Mouse (Mus musculus) intestine, embryonic 16.5 days (tissue): Measurements from ENCODE around the gene 4632433K11Rik. TPM values are rescaled to one million over a fixed set of nuclear protein-coding genes. Genes with fewer than 3 reads are reported as not detected.
"Not testable (repeated sequence)": the region's sequence is repeated elsewhere in the genome, so short reads cannot be mapped to it uniquely, and the experiment has no call there.

Experiments
- ATAC-seq: fragments of 200-750 bp; cut with Nextera tagmentation; 2 replicates; pipeline ENCODE4 v1.8.0; 2017; ENCODE audit warnings: moderate TSS enrichment, moderate library complexity
- H3K27ac ChIP-seq: fragments of 300-500 bp; sonication (generic); 2 replicates; pipeline ENCODE4 v1.5.1; 2014; ENCODE audit warnings: mild to moderate bottlenecking, low read length
- H3K27me3 ChIP-seq: fragments of 300-500 bp; sonication (generic); replicated peaks from 2 replicates; pipeline ENCODE4 v1.6.1; 2014; ENCODE audit warnings: low read length, control low read depth, mixed read lengths; ENCODE audit not compliant: control insufficient read depth, insufficient read depth
- H3K36me3 ChIP-seq: fragments of 300-500 bp; sonication (generic); 2 replicates; pipeline ENCODE4 v1.6.1; 2014; ENCODE audit warnings: low read length, control low read depth; ENCODE audit not compliant: control insufficient read depth, insufficient read depth
- H3K4me1 ChIP-seq: fragments of 300-500 bp; sonication (generic); 2 replicates; pipeline ENCODE4 v1.6.1; 2014; ENCODE audit warnings: low read length, control low read depth, mixed read lengths; ENCODE audit not compliant: control insufficient read depth, insufficient read depth
- H3K4me2 ChIP-seq: fragments of 300-500 bp; sonication (generic); 2 replicates; pipeline ENCODE4 v1.6.1; 2014; ENCODE audit warnings: low read depth, low read length, control low read depth
- H3K4me3 ChIP-seq: fragments of 300-500 bp; sonication (generic); 2 replicates; pipeline ENCODE4 v1.5.1; 2014; ENCODE audit warnings: mild to moderate bottlenecking, low read length
- H3K9ac ChIP-seq: fragments of 300-500 bp; sonication (generic); 2 replicates; pipeline ENCODE4 v1.6.1; 2014; ENCODE audit warnings: low read depth, low read length
- H3K9me3 ChIP-seq: fragments of 300-500 bp; sonication (generic); 2 replicates; pipeline ENCODE4 v1.6.1; 2016; ENCODE audit warnings: low read length, control low read depth; ENCODE audit not compliant: control insufficient read depth
- WGBS: fragments of 180-500 bp; shearing (Covaris S2); extraction: QIAGEN DNeasy Blood & Tissue Kit; methylation state at CpG from one replicate; pipeline ENCODE4 v1.1.7; 2014; 5-methylcytosine and 5-hydroxymethylcytosine counted together
- polyA plus RNA-seq: library from polyadenylated mRNA; unstranded; fragments of >200 nt; fragmentation: Nextera tagmentation; extraction: Ambion mirVana; gene quantifications from 2 replicates; pipeline ENCODE4 v1.2.1, GENCODE M21; 2015

The 4632433K11Rik gene
- polyA plus RNA-seq, 1 experiment from 2014 or later, result not detected

DNA sequence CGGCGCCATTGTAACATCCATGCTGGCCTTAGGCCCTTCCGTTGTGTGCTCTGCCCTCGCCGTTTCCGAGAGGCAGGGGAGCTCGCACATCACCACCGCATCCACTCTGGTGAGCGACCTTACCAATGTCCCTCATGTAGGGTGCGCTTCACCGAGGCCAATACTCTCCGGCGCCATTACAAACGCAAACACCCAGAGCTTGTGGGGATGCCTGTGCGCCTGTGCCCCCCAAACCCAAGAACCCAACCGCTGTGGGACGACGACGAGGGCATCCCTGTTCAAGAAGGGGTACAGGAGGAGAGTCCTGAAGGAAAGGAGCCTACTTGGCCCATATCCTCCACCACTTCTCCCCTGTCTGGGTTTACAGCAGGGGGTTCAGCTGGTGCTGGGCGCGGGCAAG lies 16.0 kb upstream of the 4632433K11Rik start:
- H3K9ac ChIP-seq, result no peak overlapping the region
- H3K27me3 ChIP-seq, result no peaks in the 10 kb centered on the region
- 97% methylated on average over 21 of the region's 21 CpGs for WGBS
- ATAC-seq, result no peak
- H3K4me2 ChIP-seq, result no peak overlapping the region
- peaks cover 16% of the 10 kb centered on the region for H3K36me3 ChIP-seq
- H3K9me3 ChIP-seq, result peaks cover 2% of the 10 kb centered on the region; the same call in 1 of the 2 replicates
- H3K4me1 ChIP-seq, result peaks cover 18% of the 10 kb centered on the region
- no peak overlapping the region for H3K27ac ChIP-seq
- no peak overlapping the region for H3K4me3 ChIP-seq

- Histone ChIP-seq H3K36me3 (peaks cover 23% of the 10 kb centered on the region), H3K27ac (peak overlapping the region; percentile 97), H3K4me3 (peak overlapping the region; percentile 86), H3K4me1 (peaks cover 18% of the 10 kb centered on the region), H3K9ac (peak overlapping the region; percentile 95), H3K4me2 (peak overlapping the region; percentile 75)
- not testable (repeated sequence) for H3K27me3 ChIP-seq, H3K9me3 ChIP-seq, ATAC-seq
- WGBS, result 20% methylated on average over 8 of the region's 8 CpGs
These were observed 14.3 kb upstream of the 4632433K11Rik start for GRCm38 (mm10) chr7:5019576-5019975.

- Histone ChIP-seq H3K4me1 (peaks cover 18% of the 10 kb centered on the region), H3K9me3 (peaks cover 2% of the 10 kb centered on the region; the same call in 1 of the 2 replicates), H3K4me2 (peak within 1 kb of the TSS; percentile 75), H3K4me3 (peak within 1 kb of the TSS; percentile 86), H3K9ac (peak within 1 kb of the TSS; percentile 95), H3K27ac (peak within 1 kb of the TSS; percentile 97), H3K36me3 (peaks cover 23% of the 10 kb centered on the region), H3K27me3 (no peaks in the 10 kb centered on the region)
- peak; percentile 90 for ATAC-seq
- WGBS, result under 1% methylated on average over 49 of the region's 49 CpGs
These were observed 13.8 kb upstream of the 4632433K11Rik start, which contains the start of the genes Zfp865 and Ccdc106 for GRCm38 (mm10) chr7:5020000-5020681. Gene Zfp865, plus strand, starts transcription at chr7:5020376. Gene Ccdc106, plus strand, starts transcription at chr7:5020553.

DNA sequence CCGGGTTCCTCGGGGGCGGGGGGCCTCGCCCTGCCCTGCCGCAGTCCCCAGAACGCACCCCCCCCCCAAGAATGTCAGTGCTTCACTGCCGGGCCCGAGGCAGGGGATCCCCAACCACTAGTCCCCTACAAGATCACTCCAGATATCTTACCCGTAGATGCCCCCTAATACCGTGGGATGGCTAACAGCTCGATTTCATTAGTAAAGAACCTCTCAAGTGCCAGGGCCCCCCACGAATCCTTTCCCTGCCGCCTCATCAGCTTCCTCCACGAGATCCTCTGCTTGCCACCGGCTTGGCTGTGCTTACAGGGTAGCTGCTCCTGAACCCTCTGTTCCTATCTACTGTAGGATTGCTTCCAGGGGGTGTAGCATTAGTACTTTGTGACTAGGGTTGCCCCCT lies 13.2 kb upstream of the 4632433K11Rik start:
- H3K4me2 ChIP-seq, result peak overlapping the region; percentile 75
- ATAC-seq, result peak; percentile 1; the same call in 1 of the 2 replicates
- H3K9me3 ChIP-seq, result peaks cover 2% of the 10 kb centered on the region; the same call in 1 of the 2 replicates
- peak overlapping the region; percentile 86 for H3K4me3 ChIP-seq
- H3K36me3 ChIP-seq, result peaks cover 23% of the 10 kb centered on the region
- peaks cover 18% of the 10 kb centered on the region for H3K4me1 ChIP-seq
- H3K27me3 ChIP-seq, result no peaks in the 10 kb centered on the region
- peak overlapping the region; percentile 95 for H3K9ac ChIP-seq
- 0% methylated on average over 15 of the region's 15 CpGs for WGBS
- H3K27ac ChIP-seq, result peak overlapping the region; percentile 97

DNA sequence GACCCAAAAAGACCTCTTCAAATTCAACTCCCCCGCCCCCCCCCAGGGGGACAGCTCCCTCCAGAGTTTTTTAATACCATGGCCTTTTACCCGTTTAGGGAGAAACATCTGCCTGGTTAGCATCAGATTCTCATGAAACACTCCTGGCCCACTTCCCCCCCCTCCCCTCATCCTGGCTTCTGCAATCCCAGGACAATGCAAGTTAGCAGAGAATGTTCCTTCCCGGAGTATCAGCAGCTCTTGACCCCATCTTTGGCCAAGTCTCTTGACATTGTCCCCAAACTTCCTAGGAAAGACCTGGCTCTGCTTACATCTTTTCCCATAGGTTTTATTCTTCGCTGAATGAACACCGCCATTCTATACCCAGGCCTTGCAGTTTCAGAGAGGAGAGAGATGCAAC lies 12.7 kb upstream of the 4632433K11Rik start:
- no peaks in the 10 kb centered on the region for H3K27me3 ChIP-seq
- H3K9ac ChIP-seq, result peak overlapping the region; percentile 95
- WGBS, result 43% methylated on average over 5 of the region's 5 CpGs
- no peak for ATAC-seq
- H3K36me3 ChIP-seq, result peaks cover 24% of the 10 kb centered on the region
- H3K4me1 ChIP-seq, result peaks cover 17% of the 10 kb centered on the region
- peaks cover 2% of the 10 kb centered on the region; the same call in 1 of the 2 replicates for H3K9me3 ChIP-seq
- peak overlapping the region; percentile 86 for H3K4me3 ChIP-seq
- peak overlapping the region; percentile 97 for H3K27ac ChIP-seq
- peak overlapping the region; percentile 75 for H3K4me2 ChIP-seq

DNA sequence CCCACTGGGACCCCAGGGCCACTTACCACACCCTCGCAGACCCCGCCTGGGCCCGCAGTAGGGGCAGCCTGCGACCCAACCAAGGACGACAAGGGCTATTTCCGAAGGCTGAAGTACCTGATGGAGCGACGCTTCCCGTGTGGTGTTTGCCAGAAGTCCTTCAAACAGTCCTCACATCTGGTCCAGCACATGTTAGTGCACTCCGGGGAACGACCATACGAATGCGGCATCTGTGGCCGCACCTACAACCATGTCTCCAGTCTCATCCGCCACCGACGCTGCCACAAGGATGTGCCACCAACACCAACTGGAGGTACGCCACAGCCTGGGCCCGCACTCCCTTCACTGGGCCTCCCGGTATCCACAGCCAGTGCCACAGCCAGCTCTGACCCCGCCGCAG lies 4.4 kb upstream of the 4632433K11Rik start:
- Histone ChIP-seq H3K9me3 (peaks cover 32% of the 10 kb centered on the region), H3K4me2 (no peak overlapping the region), H3K27me3 (no peaks in the 10 kb centered on the region), H3K36me3 (peaks cover 59% of the 10 kb centered on the region), H3K27ac (no peak overlapping the region), H3K4me1 (no peaks in the 10 kb centered on the region), H3K9ac (no peak overlapping the region), H3K4me3 (no peak overlapping the region)
- ATAC-seq, result no peak
- 95% methylated on average over 22 of the region's 22 CpGs for WGBS

DNA sequence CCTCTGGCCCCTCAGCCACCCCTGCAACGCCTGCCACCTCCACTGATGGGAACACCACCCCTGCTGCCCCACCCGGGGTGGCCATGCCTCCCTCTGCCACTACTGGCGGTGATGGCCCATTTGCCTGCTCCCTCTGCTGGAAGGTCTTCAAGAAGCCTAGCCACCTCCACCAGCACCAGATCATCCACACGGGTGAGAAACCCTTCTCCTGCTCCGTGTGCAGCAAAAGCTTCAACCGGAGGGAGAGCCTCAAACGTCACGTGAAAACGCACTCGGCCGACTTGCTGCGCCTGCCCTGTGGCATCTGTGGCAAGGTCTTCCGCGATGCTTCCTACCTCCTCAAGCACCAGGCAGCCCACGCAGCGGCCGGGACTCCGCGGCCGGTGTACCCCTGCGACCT lies 4.0 kb upstream of the 4632433K11Rik start:
- Histone ChIP-seq H3K9ac (no peak overlapping the region), H3K36me3 (peaks cover 63% of the 10 kb centered on the region), H3K27ac (no peak overlapping the region), H3K9me3 (peaks cover 32% of the 10 kb centered on the region), H3K4me3 (no peak overlapping the region), H3K4me1 (no peaks in the 10 kb centered on the region), H3K4me2 (no peak overlapping the region), H3K27me3 (no peaks in the 10 kb centered on the region)
- WGBS, result 88% methylated on average over 21 of the region's 21 CpGs
- no peak for ATAC-seq

DNA sequence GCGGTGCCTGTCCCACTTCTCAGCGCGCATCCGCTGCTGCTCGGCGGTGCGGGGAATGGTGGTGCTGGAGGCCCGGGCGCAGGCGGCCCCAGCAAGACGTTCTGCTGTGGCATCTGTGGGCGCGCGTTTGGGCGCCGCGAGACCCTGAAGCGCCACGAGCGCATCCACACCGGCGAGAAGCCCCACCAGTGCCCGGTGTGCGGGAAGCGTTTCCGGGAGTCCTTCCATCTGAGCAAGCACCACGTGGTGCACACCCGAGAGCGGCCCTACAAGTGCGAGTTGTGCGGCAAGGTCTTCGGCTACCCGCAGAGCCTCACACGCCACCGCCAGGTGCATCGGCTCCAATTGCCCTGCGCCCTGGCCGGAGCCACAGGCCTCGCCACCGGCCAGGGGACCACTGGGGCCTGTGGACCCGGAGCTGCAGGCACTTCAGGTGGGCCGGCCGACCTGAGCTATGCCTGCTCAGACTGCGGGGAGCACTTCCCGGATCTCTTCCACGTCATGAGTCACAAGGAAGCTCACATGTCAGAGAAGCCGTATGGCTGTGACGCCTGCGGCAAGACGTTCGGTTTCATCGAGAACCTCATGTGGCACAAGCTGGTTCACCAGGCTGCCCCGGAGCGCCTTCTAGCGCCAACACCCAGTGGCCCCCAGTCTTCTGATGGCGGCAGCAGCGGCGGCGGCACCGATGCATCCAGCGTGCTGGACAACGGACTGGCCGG lies 3.2 kb upstream of the 4632433K11Rik start:
- Histone ChIP-seq H3K4me1 (no peaks in the 10 kb centered on the region), H3K27ac (no peak overlapping the region), H3K9ac (no peak overlapping the region), H3K4me2 (no peak overlapping the region), H3K36me3 (peaks cover 70% of the 10 kb centered on the region), H3K9me3 (peaks cover 32% of the 10 kb centered on the region), H3K27me3 (no peaks in the 10 kb centered on the region), H3K4me3 (no peak overlapping the region)
- 86% methylated on average over 63 of the region's 63 CpGs for WGBS
- ATAC-seq, result 0 out of 2 replicates have a peak, but pooled peaks have one; percentile 8

DNA sequence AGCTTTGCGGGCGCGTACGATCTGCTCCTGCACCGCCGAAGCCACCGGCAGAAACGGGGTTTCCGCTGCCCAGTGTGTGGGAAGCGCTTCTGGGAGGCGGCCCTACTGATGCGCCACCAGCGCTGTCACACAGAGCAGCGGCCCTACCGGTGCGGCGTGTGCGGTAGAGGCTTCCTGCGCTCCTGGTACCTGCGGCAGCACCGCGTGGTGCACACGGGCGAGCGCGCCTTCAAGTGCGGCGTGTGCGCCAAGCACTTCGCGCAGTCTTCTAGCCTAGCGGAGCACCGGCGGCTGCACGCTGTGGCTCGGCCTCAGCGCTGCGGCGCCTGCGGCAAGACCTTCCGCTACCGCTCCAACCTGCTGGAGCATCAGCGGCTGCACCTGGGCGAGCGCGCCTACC lies 2.4 kb upstream of the 4632433K11Rik start:
- Histone ChIP-seq H3K27ac (no peak overlapping the region), H3K27me3 (no peaks in the 10 kb centered on the region), H3K4me2 (no peak overlapping the region), H3K4me3 (no peak overlapping the region), H3K36me3 (peaks cover 72% of the 10 kb centered on the region), H3K4me1 (no peaks in the 10 kb centered on the region), H3K9ac (no peak overlapping the region), H3K9me3 (peaks cover 32% of the 10 kb centered on the region)
- ATAC-seq, result no peak
- 84% methylated on average over 46 of the region's 46 CpGs for WGBS
